Mouse (Mus musculus): ENCODE measurements around the gene Adora2a.
"Not testable (repeated sequence)": the region's sequence is repeated elsewhere in the genome, so short reads cannot be mapped to it uniquely, and the experiment has no call there.

The Adora2a gene

DNA sequence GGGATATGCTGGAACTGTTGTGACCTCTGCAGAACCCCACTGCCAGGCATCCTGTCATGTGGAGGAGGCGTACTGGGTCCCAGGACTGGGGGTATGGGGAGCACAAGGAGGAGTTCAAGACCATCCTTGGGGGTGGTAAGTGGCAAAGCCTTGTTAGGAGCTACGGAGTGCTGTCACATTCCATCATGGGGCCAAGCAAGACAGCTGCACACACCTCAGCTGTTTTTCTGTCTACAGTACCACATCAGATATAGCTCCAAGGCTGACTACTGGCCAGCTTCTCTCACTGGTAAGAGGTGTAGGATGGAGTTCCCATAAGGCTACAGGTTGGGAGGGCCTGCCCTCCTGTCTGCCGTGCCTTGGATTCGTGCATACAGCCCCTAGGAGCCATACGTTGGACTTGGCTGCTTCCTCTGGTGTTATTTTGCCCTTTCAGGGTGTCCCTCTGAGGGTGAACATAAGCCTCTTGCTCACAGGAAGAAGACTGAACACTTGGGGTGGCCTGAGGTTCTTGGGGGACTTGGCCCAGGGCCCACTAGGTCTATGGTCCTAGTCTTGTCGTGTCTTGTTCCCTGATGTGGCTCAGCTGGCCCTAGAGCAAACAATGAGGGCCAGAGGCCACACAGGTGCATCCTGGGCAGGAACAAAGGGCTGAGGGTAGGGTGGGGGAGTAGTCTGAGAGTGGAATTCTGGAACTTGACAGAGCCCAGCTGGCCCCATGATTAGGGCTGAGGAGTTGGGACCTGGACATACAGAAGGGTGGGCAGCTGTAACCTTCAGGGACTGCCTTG is 2.3 kb upstream of the Adora2a start:
- no peak for DNase-seq (ENCODE audit: low spot score)

DNA sequence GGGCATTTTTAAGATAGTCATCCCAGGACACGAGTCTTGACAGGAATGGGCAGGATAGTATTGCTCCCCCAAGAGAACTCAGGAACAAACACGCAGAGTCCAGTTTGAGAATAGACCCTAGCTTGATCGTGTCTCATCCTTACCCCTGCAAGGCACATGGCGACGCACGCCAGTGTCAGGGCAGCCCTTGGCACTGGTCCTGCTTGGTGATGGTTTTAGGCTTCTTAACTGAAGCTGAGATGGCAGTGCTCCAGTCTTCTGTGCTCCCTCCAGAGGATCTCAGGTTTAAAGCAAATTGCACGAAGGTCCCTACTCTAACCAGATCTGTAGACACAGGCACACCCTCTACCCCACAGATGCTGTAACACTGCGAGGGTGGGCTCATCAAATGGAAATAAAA is 921 bp upstream of the Adora2a start:
- DNase-seq (ENCODE audit: low spot score) = no peak

DNA sequence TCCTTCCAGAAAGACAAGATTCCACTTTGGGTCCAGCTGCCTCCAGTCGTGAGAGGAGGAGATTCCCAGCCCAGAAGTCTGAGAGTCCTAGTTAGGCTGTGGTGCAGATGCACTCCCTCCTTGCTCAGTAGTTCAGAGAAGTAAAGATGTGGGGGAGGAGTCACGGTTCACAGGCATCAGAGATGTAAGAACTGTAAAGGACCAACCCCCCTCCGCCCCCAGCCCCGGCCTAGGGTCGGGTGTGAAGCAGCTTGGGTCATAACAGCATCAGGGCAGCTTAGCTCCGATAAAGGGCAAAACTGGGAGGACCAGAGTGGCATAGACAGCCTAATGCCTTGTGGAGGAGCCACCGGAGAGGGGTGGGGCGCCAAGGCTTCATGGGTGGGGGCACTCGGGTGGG is 205 bp upstream of the Adora2a start:
- DNase-seq (ENCODE audit: low spot score) = no peak

DNA sequence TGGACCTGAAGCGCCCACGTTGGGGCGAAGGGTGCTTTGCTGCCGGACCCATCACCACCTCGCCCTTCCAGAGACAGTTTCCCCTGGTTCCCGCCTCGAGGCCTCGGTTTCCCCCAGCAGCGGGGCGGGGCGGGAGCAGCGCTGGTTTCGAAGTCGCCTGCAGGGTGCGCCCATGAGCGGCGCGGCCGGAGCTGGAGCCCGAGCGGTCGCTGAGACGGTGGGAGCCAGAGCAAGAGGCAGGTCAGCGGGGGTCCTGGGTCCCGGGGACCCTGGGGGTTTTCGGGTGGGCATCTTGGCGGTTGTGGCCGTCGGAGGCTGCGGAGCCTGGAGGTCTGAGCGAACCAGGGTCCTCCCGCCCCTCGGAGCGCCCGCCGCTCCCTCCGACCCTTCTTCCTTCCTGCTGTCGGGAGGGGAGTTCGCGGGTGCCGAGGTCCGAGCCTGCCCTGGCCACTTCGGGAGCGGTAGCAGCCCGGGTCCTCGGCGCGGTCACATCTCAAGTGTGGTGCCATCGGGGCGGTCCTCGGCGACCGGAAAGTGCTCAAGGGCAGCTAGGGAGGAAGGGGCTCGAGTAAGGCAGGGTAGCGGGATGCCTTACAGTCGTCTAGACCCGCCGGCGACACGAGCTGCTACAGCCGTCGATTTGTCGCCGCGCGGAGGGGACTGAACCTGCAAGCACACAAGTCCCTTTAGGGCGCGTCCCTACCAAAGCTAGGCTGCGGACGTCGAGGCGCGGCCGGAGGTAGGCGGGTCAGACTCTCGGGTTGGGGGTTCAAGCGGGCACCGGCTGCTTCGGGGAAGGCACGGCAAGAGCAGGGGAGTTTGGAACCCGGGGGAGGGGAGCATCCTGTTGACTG is 458 bp downstream of the Adora2a start:
- no peak for DNase-seq (ENCODE audit: low spot score)

DNA sequence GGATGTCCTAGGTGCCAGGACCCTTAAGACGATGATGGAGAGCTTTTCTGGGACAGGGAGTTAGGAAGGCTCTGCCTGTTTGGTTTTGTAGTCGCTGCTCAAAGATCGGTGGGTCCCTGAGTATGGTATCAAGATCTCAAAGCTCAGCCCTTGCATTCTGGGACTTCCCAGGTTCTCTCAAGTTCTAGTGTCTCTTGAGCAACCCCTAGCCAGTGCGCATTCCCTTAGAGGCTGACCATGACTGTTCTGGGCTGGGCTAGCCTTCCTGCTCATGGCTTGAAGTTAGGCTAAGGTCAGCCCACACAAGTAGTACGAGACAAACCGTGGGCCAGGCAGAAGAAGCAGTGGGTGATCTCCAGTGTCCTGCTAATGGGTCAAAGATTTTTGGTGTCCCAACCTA is 1.5 kb downstream of the Adora2a start:
- DNase-seq (ENCODE audit: low spot score) = no peak

DNA sequence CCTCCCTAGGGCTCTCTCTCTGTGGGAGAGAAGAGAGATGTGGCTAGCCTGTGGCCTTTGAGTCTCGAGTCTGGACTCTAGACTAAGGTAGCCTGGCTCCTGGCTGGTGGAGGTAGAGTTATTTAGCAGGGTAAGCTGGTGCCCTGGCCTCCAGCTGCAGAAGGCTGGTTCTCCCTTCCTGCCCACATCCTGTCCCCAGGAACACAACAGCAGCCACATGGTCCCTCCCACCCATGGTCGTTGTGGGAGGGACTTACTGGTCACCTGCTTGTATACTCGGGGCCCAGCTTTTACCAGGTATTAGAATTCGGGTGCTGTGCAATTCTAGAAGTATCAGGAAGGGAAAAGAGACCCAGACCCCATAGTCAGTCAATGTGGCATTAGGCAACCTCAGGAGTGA is 3.6 kb downstream of the Adora2a start:
- no peak for DNase-seq (ENCODE audit: low spot score)

DNA sequence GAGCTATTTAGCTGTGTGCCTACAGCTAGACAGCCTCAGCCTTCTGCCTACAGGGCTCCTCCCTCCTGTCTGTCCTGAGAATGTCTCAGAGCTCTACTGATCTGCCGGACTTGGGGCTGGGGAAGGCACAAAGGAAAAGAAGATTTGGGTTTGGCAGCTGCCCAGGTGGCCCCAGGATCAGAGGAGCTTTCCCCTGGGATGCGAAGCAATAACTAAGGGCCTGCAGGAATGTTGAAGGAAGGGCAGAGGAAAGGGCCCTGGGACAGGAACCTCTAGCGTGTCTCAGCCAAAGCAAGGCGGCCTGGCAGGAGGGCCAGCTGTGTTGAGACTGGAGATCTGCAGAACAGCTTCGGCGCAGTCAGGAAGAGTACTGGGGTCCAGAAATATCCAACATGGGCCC is 6.3 kb downstream of the Adora2a start:
- no peak for DNase-seq (ENCODE audit: low spot score)

DNA sequence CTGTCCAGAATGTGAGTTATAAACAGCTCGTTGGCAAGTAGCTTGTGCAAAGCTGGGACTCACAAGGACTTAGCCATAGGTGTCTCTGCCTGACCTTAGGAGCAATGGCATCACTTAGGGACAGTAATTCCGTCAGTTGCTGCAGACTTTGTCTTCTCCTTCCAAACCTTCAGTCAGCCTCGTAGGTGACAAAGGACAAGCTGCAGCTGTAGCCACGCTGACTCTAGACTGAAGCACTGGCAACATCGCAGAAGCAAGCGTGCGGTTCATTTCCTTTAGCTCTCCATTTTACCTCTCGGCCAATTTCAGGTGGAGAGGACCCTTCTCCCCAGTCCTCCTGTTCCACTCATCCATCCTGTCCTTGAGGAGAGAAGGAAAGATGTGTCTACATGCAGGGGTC is 7.3 kb downstream of the Adora2a start:
- DNase-seq (ENCODE audit: low spot score) = no peak

DNA sequence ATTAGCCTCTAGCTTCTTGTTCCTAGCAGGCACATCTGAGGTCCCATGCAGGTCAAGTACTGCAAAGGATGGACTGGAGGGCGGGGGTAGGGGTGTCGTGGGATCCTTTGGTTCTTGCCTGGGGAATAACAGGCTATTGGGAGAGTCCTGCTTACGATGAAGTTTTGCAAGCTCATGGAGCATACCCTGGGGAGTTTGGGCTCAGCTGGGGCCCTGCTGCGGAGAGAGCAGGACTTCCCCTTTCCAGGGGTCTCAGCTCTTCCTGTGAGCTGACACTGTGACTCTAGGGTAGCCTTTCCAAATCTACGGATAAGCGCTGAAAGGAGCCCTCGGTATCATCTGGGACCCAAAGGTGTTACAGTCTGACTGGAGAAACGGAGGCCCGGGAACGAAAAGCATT is 7.7 kb downstream of the Adora2a start:
- DNase-seq (ENCODE audit: low spot score) = no peak

DNA sequence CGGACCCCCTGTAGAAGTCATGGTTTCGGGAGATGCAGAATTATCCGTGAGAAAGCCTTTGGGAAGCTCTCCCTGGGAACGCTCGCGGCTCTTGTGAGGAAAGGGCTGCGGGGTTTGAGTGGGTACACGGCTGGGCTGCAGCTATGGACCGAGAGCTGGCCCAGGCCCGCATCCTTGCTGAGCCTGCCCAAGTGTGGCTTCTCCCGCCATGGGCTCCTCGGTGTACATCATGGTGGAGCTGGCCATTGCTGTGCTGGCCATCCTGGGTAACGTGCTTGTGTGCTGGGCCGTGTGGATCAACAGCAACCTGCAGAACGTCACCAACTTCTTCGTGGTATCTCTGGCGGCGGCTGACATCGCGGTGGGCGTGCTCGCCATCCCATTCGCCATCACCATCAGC is 9.1 kb downstream of the Adora2a start:
- DNase-seq (ENCODE audit: low spot score) = no peak

DNA sequence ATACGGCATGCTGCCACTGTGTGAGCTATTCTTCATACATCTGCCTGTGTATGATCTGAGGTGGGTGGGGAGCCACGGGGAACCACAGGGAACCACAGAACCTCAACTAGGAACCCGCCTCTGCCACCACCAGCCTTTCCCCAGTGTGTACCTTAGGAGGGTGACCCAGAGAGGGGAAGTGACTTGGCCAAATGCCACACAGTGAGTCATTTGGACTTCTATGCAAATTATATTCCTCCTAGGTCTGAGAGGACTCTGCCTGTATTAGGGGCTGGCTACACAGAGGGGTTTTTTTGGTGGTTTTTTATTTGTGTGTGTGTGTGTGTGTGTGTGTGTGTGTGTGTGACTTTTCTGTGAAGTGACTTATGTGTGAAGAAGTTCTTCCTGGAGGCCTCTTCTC is 9.9 kb downstream of the Adora2a start:
- no peak for DNase-seq (ENCODE audit: low spot score)

DNA sequence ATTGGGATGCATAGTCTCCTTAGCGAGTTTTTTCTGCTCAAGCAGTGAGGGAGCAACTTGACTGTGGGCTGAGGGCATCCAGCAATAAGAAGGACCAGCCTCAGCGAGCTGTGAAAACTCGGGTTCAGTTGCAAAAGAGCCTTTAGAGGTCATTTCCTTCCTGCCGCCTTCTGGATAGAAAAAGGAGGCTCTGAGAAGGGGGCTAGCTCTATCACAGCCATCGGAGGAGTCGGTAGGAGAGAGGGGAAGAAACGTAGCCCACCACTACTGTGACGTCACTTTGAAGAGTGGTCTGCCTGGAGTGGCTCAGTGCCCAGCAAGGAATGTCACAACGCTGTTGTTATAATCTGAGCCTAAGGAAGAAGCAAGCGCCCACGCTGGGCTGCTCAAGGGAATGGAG is 10.4 kb downstream of the Adora2a start:
- DNase-seq (ENCODE audit: low spot score) = no peak

DNA sequence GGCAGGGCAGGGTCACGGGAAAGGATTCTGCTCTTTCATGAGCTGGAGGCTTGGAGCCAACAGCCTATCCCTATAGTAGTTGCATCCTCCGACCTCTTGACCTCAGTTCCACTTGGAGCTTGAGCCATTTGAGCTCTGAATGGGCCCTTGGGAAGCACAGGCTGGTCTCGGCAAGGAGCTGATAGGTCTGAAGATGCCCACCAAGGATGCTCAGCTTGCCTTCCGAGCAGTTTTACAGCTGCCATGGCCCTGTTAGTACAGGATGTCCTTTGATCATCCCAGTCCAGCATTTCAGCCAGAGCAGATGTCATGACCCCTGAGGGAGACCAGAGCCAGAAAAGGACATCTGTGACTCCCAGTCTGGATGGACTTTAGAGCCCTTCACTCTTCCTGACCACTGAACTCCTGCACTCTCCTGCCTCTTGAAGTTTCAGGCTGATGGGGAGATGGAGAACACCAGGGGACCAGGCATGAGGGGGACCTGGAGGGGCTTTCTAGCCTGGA is 11.6 kb downstream of the Adora2a start:
- no peak for DNase-seq (ENCODE audit: low spot score)

DNA sequence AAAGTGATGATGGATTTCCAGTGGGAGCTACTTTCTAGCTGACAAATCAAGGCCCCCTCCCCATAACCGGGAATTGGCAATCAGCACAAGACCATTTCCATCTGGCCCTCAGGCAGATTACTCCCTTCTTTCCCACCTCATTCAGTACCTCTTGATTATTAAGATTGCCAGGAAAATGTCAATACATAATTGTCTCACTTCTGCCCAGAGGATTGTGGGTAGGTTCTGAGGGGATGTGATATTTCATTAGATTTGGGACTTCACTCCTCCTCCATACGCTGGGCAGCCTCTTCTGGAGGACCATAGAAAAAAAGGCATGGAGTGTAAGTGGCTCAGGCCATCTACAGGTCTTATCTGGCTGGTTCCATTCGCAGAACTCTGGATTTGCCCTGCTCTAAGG is 15.6 kb downstream of the Adora2a start:
- no peak for DNase-seq (ENCODE audit: low spot score)

DNA sequence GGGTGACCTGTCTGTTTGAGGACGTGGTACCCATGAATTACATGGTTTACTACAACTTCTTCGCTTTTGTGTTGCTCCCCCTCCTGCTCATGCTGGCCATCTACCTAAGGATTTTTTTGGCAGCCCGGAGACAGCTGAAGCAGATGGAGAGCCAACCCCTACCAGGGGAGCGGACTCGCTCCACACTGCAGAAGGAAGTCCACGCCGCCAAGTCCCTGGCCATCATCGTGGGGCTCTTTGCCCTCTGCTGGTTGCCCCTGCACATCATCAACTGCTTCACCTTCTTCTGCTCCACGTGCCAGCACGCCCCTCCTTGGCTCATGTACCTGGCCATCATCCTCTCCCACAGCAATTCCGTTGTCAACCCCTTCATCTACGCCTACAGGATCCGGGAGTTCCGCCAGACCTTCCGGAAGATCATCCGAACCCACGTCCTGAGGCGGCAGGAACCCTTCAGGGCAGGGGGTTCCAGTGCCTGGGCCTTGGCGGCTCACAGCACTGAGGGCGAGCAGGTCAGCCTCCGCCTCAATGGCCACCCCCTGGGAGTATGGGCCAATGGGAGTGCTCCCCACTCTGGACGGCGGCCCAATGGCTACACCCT is 16.6 kb downstream of the Adora2a start:
- DNase-seq (ENCODE audit: low spot score) = no peak

DNA sequence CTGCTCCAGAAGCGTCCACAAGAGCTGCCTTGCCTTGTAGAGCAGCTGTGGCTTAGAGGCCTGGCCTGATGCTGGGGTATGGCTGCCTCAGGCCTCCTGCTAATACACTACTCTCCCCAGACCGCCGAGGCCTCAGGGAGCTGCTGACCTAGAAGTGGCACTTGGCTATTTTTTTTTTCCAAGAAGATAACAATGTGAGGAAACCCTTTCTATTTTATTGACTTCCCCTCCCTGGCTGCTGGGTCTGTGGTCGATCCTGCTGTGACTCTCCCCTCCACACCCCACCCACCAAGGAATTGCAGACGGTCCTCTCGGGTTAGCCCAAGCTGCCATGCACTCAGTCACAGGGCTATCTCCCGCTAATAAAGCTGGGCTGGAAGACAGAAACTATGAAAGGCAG is 17.5 kb downstream of the Adora2a start:
- no peak for DNase-seq (ENCODE audit: low spot score)

DNA sequence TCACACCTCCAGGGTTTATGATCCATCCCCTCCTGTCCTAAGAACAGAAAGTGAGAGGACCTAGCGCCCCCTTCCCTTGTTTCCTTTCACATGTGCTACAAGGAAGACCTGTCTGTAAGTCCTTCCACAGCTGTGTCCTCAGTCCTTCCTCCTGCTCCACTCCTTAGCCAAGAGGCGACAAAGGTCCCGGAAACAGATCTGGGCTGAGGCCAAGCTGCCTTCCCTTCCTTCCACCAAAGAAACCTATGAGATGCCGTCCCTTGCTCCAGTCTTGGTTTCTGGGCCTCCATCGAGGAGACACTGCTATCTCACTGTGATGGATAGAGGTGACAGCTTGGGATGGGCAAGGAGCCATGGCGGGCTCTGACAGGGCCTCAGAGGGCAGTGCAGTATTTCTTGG is 18.4 kb downstream of the Adora2a start:
- no peak for DNase-seq (ENCODE audit: low spot score)

DNA sequence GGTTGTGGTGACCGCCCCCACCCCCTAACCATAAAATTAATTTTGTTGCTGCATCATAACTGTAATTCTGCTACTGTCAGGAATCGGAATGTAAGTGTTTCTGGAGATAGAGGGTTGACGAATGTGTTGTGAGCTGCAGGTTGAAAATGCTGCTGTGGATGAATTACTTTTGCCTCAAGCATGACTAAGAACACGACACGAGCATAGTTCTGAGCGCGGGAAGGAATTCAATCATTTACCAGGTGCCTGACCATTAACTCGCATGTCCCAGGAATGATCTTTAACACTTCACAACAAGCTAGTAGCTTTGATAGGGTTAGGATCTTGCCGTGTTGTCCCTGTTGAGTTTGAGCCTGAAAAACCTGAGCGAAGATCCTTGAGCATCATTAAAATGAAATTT is 20.6 kb downstream of the Adora2a start:
- no peak for DNase-seq (ENCODE audit: low spot score)

DNA sequence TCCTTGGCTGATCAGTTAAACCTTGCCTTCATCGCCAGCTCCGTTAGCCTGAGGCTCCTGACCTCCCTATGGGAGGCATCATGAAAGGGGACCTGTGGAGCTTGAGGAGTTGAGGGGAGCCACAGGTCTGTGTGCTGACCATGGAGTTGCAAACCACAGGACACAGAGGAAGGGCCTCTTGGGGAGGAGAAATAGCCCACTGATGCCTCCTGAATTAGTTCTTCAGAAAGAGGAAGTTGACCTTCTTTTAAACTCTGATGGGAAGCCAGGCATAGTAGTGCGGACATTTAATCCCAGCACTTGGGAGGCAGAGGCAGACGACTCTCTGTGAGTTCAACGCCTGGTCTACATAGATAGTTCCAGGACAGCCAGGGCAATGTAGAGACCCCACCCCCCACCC is 22.2 kb downstream of the Adora2a start:
- DNase-seq (ENCODE audit: low spot score) = no peak

DNA sequence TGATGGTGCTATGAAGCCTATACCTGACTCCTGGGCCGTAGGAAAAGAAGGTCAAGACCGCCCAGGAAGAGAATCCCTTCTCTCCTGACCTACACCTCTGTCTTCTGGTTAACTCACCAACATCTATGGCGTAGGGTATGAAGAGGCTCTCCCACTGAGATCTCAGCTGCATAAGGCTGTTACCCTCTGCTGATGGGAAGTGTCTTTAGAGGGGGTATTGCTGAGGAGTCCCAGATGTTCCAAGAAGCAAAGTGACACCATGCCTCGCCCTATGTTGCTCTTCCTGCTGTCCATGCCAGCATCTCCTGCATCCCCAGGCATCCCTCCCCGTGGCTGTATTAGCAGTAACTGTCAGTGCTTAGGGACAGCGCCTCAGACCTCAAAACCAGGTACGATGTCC is 22.7 kb downstream of the Adora2a start:
- no peak for DNase-seq (ENCODE audit: low spot score)

DNA sequence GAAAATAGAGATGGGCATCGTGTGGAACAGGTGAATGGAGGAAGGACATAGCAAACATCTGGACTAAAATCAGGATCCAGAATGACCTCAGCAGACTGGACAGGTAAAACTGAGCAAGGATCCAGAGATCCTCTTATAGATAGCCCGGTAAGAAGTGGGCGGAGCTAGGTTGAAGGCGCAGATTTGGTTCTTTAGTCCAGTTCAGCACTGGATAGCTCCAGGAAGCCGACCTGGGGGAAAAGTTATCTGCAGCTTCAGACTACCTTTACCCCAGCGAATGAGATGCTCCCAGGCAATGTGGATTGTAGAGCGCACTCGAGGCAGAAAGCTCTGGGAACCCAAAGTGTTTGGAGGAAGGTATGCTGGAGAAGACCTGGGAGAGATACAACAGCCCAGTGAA is 25.3 kb downstream of the Adora2a start:
- DNase-seq (ENCODE audit: low spot score) = no peak

DNA sequence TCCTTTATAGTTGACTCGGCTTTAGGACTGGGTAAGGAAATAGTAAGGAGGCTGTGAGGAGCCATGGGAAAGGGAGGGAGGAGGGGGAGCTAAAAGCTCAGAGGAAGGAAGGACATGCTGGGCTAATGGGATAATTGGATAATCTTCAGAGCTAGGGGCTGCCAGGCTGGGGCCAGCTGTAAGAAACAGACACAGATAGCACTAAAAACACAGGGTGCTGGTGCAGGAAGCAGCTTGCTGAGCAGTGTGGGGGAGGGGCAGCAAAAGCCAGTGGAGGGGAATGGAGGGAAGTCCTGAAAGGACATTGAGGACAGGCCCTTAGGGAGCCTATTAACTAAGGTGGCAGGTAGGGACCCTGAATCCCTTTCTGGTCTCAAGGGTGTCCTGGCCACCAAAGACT is 27.9 kb downstream of the Adora2a start:
- DNase-seq (ENCODE audit: low spot score) = not testable (repeated sequence)

DNA sequence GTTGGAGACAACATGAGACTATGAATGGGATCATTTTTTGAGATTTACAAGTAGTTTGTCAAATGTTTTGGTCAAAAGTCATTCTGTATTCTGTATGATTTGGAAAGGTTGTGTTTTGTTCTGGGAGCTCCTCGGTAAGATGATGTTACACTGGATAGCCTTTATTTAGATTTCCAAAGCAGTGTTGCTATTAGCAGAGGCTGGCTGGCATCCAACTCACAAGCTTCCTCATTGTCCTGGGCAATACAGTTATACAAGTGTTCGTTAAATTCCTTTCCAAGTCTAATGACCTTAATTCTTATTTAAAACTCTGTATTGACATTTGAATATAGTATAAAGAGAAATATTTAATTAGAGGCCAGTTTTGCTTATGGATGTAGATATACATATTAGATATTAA is 28.6 kb downstream of the Adora2a start:
- DNase-seq (ENCODE audit: low spot score) = no peak
